Mouse (Mus musculus): Measurements from ENCODE around the gene Cux2. TPM values are rescaled to one million over a fixed set of nuclear protein-coding genes. Genes with fewer than 3 reads are reported as not detected.

The Cux2 gene
- polyA plus RNA-seq, 1 experiment from 2014 or later, result 33.7 TPM

GRCm38 (mm10) chr5:121925751-121926542 is 124.0 kb downstream of the Cux2 start:
- H3K4me3 ChIP-seq, result peak overlapping the region; percentile 19
- ATAC-seq (replicated peaks), result no peak; the same call in 1 of the 2 replicates
- peaks cover 59% of the 10 kb centered on the region for H3K4me1 ChIP-seq
- no peaks in the 10 kb centered on the region for H3K36me3 ChIP-seq
- 5% methylated on average over 28 of the region's 28 CpGs for WGBS
- no peaks in the 10 kb centered on the region for H3K27me3 ChIP-seq
- H3K9me3 ChIP-seq, result no peaks in the 10 kb centered on the region
- H3K9ac ChIP-seq (replicated peaks), result peak overlapping the region; percentile 39
- H3K27ac ChIP-seq (replicated peaks), result peak overlapping the region; percentile 83
- H3K4me2 ChIP-seq (replicated peaks), result peak overlapping the region; percentile 52

GRCm38 (mm10) chr5:121925291-121925690 is 124.6 kb downstream of the Cux2 start:
- Histone ChIP-seq H3K4me1 (peaks cover 61% of the 10 kb centered on the region), H3K27ac (replicated peaks) (peak overlapping the region; percentile 83), H3K4me2 (replicated peaks) (peak overlapping the region; percentile 52), H3K4me3 (peak overlapping the region; percentile 19), H3K27me3 (no peaks in the 10 kb centered on the region), H3K9me3 (no peaks in the 10 kb centered on the region), H3K9ac (replicated peaks) (peak overlapping the region; percentile 39), H3K36me3 (no peaks in the 10 kb centered on the region)
- ATAC-seq (replicated peaks), result no peak
- WGBS, result 9% methylated on average over 23 of the region's 23 CpGs

DNA sequence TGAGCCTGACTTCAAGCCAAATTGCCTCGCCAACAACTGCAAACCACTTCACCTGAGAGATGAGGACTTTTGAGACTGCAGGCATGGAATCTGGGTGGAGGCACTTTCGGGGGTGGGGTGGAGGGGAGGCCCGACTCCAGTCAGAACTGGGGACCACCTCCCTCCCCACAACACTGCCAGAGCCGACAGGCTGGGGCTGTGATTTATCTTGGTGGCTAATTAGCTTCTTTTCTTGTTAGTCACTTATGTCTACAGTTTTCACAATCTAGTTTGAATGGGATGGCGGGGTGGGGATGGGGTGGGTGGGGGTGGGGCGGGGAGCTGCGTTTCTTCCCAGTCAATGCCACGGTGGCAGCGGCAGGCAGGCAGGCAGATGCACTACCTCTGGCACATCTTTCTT is 125.5 kb downstream of the Cux2 start:
- Histone ChIP-seq H3K9ac (replicated peaks) (no peak overlapping the region), H3K27ac (replicated peaks) (peak overlapping the region; percentile 83), H3K4me3 (no peak overlapping the region), H3K36me3 (no peaks in the 10 kb centered on the region), H3K4me2 (replicated peaks) (no peak overlapping the region), H3K9me3 (no peaks in the 10 kb centered on the region), H3K27me3 (no peaks in the 10 kb centered on the region), H3K4me1 (peaks cover 66% of the 10 kb centered on the region)
- ATAC-seq (replicated peaks), result no peak
- 8% methylated on average over 9 of the region's 9 CpGs for WGBS

DNA sequence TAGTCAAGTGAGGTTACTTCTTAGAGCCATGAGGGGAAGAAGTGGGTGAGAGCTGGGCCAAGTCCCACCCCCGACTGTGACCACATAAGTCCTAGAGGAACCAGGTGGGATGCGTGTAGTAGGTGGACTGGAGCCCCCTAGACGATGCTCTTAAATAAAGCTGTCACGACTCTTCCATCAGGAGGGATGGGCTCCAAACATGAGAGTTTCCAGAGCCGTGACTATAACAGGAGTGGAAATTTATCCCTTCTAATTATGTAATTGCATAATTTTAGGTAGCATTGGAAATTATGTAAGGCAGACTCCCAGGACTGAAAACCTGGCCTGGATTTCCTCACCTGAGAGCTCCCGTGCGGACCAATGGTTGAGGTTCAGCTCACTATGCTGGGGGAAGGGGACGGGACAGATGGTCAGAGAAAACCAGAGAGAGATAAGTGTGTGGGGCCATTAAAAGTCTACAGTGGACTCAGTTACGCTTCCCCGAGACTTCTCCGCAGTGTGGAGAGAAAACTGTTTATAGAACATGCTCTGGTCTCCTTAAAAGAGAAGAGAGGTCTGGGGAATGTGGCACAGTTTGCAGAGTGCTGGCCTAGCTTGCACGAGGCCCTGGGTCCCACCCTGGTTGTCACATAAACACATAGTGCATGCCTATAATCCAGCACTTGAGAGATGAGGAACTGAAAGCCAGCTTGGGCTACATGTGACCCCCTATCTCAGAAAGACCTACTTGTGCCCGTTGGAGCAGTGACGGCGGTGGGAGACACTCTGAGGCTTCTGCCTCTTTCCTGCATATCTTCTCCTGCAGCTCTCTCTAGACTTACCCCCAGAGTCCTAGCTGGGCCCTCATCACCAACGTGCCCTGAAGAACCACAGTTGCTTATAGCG is 126.7 kb downstream of the Cux2 start:
- no peaks in the 10 kb centered on the region for H3K27me3 ChIP-seq
- H3K9ac ChIP-seq (replicated peaks), result no peak overlapping the region
- H3K36me3 ChIP-seq, result no peaks in the 10 kb centered on the region
- H3K4me2 ChIP-seq (replicated peaks), result no peak overlapping the region
- no peak for ATAC-seq (replicated peaks)
- H3K27ac ChIP-seq (replicated peaks), result peak overlapping the region; percentile 57; the same call in 1 of the 2 replicates
- WGBS, result 80% methylated on average over 17 of the region's 17 CpGs
- H3K4me1 ChIP-seq, result peaks cover 63% of the 10 kb centered on the region
- H3K9me3 ChIP-seq, result no peaks in the 10 kb centered on the region
- no peak overlapping the region for H3K4me3 ChIP-seq

GRCm38 (mm10) chr5:121919216-121919615 is 130.7 kb downstream of the Cux2 start:
- ATAC-seq (replicated peaks), result no peak
- Histone ChIP-seq H3K4me3 (no peak overlapping the region), H3K9me3 (no peaks in the 10 kb centered on the region), H3K9ac (replicated peaks) (no peak overlapping the region), H3K4me2 (replicated peaks) (no peak overlapping the region), H3K4me1 (peaks cover 26% of the 10 kb centered on the region), H3K27ac (replicated peaks) (no peak overlapping the region), H3K27me3 (no peaks in the 10 kb centered on the region), H3K36me3 (no peaks in the 10 kb centered on the region)
- 36% methylated on average over 7 of the region's 7 CpGs for WGBS

DNA sequence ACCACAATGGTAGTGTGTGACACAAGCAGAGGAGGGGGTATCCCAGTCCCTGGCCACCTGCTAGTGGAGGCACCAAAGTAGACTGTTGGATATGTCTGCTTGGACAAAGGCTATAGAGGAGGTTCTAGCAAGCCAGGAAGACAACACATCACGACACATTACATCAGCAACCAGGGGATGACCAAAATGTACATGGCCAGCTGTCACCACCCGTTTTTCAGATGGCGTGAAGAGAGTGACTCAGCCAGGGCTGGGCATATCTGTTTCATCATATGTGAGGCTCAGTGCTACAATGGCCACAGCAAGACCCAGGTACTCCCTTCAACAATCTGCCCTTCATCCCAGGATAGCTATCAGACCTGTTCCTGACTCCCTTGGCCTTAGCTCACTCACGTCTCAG is 133.1 kb downstream of the Cux2 start:
- Histone ChIP-seq H3K4me2 (replicated peaks) (no peak overlapping the region), H3K4me3 (no peak overlapping the region), H3K27ac (replicated peaks) (no peak overlapping the region), H3K4me1 (peaks cover 24% of the 10 kb centered on the region), H3K27me3 (no peaks in the 10 kb centered on the region), H3K9me3 (no peaks in the 10 kb centered on the region), H3K9ac (replicated peaks) (no peak overlapping the region), H3K36me3 (no peaks in the 10 kb centered on the region)
- WGBS, result 91% methylated on average over 4 of the region's 4 CpGs
- no peak for ATAC-seq (replicated peaks)

DNA sequence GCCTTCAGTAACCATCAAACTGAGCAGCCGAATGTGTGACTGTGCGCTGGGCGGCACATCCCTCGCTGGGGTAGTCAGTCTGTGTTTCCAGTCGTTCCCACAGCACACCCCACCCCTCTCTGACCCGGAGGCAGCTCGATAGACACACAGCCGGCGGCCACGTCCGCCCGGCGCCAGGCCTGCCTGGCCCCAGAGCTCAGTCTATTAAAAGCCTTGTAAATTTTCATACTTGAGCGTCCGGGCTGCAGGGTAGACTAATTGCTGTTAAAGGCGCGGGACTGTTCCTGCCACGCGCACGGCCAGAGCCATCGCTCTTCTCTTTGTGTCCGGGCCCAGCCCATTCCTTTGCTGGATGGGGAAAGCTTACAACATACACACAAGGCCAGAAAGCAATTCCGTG is 135.9 kb downstream of the Cux2 start:
- no peak overlapping the region for H3K27ac ChIP-seq (replicated peaks)
- H3K4me3 ChIP-seq, result no peak overlapping the region
- no peaks in the 10 kb centered on the region for H3K9me3 ChIP-seq
- no peaks in the 10 kb centered on the region for H3K27me3 ChIP-seq
- no peak overlapping the region for H3K4me2 ChIP-seq (replicated peaks)
- ATAC-seq (replicated peaks), result no peak
- H3K36me3 ChIP-seq, result no peaks in the 10 kb centered on the region
- WGBS, result 34% methylated on average over 23 of the region's 23 CpGs
- H3K9ac ChIP-seq (replicated peaks), result no peak overlapping the region
- peaks cover 9% of the 10 kb centered on the region; the same call in 1 of the 2 replicates for H3K4me1 ChIP-seq

DNA sequence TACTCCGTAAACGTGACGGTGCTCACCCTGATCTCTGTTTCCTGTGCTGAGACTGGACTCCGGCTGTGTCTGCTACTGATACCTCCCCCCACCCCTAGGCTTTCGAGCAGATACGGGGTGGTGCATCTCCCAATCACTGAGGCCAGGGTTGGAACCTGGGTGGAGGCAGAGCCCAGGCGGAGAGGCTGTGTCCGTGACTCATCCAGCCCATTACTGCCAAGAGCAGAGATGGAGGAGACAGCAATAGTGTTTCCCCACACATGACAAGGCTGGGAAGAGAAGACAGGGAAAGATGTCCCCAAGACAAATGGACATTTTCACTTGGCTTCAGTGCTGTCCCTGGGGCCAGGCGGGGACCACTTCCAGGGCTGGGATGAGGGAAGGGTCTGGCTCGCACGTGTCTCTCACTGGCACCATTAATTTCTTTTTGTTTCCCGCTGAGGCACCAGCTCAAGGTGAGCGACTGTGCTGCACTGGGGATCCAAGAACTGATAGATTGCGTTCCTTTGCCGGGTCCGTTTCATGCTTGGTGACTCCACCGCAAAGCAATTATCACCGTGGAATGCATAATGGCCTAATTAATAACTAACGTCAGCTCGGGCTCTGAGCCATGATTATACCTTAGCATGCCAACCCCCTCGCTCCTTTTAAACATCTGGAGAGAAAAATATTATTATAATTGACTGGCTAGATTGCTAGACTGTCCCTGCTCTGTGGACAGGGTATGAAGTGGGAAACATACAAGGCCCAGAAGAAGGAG is 140.5 kb downstream of the Cux2 start:
- no peak overlapping the region for H3K4me3 ChIP-seq
- no peak overlapping the region for H3K4me2 ChIP-seq (replicated peaks)
- H3K4me1 ChIP-seq, result peaks cover 17% of the 10 kb centered on the region
- H3K27ac ChIP-seq (replicated peaks), result no peak overlapping the region
- H3K9me3 ChIP-seq, result no peaks in the 10 kb centered on the region
- H3K36me3 ChIP-seq, result no peaks in the 10 kb centered on the region
- WGBS, result 59% methylated on average over 21 of the region's 21 CpGs
- no peaks in the 10 kb centered on the region for H3K27me3 ChIP-seq
- H3K9ac ChIP-seq (replicated peaks), result no peak overlapping the region
- ATAC-seq (replicated peaks), result no peak

DNA sequence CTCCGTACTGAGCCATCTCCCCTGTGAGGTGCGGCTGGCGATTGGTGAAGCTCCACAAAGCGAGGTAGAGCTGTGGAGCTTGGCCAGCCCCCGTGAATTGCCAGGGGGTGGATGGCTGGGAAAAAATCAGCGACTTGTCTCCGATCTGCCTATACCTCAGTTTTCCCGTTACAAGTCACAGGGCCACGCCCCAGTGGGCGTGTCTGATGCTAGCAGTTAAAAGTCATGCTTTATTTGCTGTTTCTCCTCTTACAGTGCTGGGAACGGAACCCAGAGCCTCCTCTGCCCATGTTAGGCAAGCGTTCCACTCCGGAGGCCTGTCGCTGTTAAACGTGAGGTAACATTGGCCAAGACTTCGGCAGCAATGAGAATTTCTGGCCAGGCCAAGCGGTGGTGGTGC is 144.2 kb downstream of the Cux2 start:
- Histone ChIP-seq H3K4me3 (no peak overlapping the region), H3K27me3 (no peaks in the 10 kb centered on the region), H3K9ac (replicated peaks) (no peak overlapping the region), H3K4me2 (replicated peaks) (no peak overlapping the region), H3K4me1 (peaks cover 35% of the 10 kb centered on the region), H3K36me3 (no peaks in the 10 kb centered on the region), H3K9me3 (no peaks in the 10 kb centered on the region), H3K27ac (replicated peaks) (peak overlapping the region; percentile 77)
- ATAC-seq (replicated peaks), result no peak
- 79% methylated on average over 17 of the region's 17 CpGs for WGBS

GRCm38 (mm10) chr5:121904799-121905198 is 145.1 kb downstream of the Cux2 start:
- Histone ChIP-seq H3K36me3 (no peaks in the 10 kb centered on the region), H3K27me3 (no peaks in the 10 kb centered on the region), H3K27ac (replicated peaks) (peak overlapping the region; percentile 77), H3K4me1 (peaks cover 35% of the 10 kb centered on the region), H3K9me3 (no peaks in the 10 kb centered on the region), H3K4me3 (no peak overlapping the region), H3K4me2 (replicated peaks) (no peak overlapping the region), H3K9ac (replicated peaks) (no peak overlapping the region)
- 68% methylated on average over 14 of the region's 14 CpGs for WGBS
- peak; percentile 62 for ATAC-seq (replicated peaks)

DNA sequence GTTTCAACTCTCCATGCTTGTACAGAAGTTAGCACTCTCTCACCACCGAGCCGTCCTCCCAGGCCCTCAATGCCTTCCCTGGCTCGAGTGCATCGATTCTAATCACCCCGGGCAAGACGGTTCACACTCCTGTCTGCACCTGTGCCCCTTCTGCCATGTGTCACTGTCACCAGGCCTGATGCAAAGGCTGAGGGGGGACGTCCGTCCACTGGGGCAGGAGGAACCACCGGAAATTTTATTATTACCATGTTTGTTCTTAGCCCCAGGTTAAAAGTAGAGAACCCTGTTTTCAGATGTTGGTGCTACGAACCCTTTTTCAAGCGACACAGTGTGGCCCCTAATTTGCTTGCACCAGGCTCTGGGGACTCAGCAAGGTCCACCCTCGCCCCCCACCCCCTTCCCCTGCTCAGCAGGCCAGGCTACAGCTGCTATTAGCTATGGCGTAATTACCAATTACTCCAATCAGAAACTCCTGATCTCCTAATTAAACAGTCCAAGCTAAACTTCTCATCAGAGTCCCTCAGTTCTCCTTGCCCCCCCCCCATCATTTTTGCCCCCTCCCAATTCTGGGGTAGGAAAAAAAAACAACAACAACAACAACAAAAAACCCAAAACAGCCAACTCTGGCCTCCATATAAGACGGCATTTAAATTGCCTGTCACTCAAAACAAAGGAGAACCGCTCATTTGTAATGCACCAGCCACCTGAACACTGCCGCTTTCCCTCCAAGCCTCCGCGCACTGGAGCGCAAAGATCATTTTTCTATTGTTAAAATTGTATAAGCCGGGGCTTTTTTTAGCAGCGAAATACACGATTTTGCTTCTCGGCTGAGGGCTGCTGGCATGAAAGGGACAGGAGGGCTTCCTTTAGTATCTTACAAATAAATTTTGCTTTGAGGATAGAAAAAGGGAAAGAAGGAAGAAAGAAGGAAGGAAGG is 146.8 kb downstream of the Cux2 start:
- 11% methylated on average over 23 of the region's 23 CpGs for WGBS
- Histone ChIP-seq H3K4me1 (peaks cover 35% of the 10 kb centered on the region), H3K4me2 (replicated peaks) (peak overlapping the region; percentile 1; the same call in 1 of the 2 replicates), H3K27me3 (no peaks in the 10 kb centered on the region), H3K9me3 (no peaks in the 10 kb centered on the region), H3K4me3 (no peak overlapping the region), H3K36me3 (no peaks in the 10 kb centered on the region), H3K9ac (replicated peaks) (peak overlapping the region; percentile 26; the same call in 1 of the 2 replicates), H3K27ac (replicated peaks) (peak overlapping the region; percentile 77)
- no peak for ATAC-seq (replicated peaks)

Measured in forebrain, embryonic 15.5 days (tissue).